Mouse (Mus musculus): ENCODE measurements around the gene Gpt2. TPM values are rescaled to one million over a fixed set of nuclear protein-coding genes. Genes with fewer than 3 reads are reported as not detected.

Gene Gpt2
- total RNA-seq, 2 experiments from 2014 or later, result 61.8 to 80.8 TPM

DNA sequence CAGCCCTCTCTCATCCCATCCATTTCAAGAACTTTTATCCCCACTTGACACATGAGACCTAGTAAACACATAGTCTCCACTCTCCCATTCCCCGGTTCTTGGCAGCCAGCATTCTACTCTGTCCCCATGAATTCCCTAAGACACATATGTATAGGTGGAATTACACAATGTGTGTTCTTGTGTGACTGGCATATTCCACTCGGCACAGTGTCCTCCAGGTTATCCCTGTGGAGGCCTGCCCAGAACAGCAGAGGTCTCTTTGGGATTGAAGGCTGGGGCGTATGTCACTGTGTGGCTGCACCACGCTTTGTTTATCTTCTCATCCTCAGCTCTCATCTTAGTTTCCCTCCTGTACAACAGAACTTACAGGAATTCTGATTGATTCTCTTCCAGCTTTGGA lies 28.2 kb downstream of the Gpt2 start:
- no peak for DNase-seq (ENCODE audit: extremely low spot score in 1 of 2, low spot score in 1 of 2)

DNA sequence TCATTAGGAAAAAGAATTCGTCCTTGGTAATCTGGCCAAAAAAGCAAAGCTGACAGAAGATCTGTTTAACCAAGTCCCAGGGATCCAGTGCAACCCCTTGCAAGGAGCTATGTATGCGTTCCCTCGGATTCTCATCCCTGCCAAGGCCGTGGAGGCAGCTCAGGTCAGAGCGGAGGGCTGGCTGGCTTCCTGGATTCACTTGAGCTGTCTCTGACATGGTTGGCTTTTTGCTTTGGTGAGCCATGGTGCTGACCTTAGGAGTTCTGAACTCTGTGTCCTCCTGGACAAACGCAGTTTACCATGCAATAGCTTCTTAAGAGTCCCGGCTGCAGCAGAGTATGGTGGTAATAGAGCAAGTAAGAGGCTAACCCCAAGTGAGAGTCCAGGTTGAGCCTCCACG lies 29.0 kb downstream of the Gpt2 start:
- no peak for DNase-seq (ENCODE audit: extremely low spot score in 1 of 2, low spot score in 1 of 2)

DNA sequence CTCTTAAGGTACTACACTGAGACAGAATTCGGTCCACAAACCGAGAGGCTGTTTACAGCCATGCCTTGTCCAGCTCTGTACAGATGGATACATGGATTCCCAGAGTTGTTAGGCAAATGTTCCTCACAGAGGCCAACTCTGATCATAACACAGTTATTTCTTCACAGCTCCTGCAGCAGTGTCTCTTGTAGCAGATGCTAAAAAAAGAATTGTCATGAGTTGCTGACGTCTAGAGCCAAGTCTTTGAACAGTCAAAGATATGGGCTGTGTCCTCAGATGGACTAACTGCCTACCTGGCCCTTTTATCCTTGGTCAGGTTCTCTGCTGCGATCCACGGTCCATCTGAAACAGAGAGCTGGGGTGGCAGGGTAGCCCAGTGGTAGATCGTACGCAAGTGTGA lies 31.7 kb downstream of the Gpt2 start:
- no peak for DNase-seq (ENCODE audit: extremely low spot score in 1 of 2, low spot score in 1 of 2)

DNA sequence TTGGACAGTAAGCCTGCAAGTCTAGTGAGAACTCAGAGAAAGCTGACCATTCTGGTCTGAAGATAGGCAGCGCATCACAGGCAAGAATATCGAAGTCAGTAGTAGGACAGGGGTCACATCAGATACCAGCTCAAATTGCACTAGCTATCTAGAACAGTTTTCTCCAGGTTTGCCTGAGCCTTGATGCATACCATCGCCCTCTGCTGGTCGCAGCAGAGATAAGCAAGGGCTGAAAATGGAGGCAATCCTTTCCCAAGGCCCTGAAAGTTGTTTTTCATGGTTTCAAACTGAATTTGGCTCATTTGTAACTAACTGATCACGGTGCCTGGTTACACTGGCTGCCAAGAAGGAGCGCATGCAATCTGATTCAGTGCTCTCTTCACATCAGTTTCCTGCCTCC lies 33.7 kb downstream of the Gpt2 start:
- DNase-seq (ENCODE audit: extremely low spot score in 1 of 2, low spot score in 1 of 2), result peak in 1 of 2 experiments; percentile 73

DNA sequence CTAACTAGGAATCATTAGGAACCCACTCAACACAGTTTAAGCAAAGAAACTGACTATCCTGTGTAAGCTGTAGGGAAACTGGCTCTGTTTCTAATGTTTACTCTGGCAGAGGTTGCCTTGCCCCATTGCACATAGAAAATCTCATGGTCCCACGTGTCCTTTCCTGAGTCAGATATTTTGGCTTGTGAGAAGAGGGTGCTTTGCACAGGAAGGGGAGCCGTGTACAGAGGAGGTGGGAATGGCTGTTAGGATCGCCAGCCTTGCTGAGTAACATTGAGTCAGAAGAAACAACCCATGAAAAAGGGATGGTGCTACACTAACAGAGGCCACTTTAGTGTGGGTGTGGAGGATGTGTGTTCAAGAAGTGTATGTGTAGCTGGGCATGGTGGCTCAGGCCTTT lies 36.6 kb downstream of the Gpt2 start:
- no peak for DNase-seq (ENCODE audit: extremely low spot score in 1 of 2, low spot score in 1 of 2)

DNA sequence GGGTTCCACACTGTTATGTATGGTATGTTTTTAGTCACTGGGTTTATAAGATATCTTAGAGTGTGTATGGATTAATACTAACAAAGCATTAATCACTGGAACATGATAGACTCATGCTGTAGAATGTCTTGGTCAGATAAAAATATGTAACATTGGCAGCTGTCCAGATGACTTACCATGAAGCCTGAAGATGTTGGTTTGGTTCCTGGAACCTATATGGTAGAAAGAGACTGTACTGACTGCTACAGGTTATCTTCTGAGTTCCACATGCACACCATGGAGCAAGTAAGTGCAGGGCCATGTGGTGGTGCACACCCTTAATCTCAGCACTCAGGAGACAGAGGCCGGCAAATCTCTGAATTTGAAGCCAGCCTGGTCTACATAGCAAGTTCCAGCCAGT lies 38.3 kb downstream of the Gpt2 start:
- no peak for DNase-seq (ENCODE audit: extremely low spot score in 1 of 2, low spot score in 1 of 2)

DNA sequence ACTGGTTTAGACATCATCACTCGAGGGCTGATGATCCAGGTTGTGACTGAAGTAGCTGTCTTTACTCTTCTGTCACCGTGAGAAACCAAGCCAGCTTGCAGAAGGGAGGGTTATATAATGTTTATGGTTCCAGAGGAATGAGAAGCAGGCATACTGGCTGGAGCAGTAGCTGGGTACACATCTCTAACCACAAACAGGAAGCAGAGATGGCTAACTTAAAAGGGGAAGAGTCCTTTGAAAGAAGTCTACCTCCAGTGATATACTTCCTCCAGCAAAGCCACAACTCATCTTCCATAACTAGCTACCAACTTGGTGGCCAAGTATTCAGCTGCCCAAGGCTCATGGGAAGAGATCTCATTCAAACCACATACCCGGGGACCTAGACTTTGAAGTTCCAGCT lies 39.1 kb downstream of the Gpt2 start:
- DNase-seq (ENCODE audit: extremely low spot score in 1 of 2, low spot score in 1 of 2), result no peak

DNA sequence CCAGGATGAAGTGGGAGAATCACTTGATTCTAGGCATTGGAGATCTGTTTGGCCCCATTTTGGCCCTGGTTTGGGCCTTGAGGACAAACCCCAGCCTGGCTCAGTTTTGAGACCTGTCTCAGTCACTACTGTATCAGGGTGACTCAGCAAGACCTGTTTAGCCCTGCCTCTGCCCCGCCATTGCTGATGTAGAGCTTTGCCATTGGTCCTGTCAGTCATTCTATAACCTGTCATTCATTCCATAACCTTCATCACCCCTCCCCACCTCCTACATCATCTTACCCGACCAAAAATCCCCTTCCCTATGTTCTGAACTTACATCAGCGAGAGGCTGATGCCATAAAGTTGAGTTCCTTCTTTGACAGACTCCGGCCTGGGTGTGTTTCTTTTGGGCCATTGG lies 40.5 kb downstream of the Gpt2 start:
- DNase-seq (ENCODE audit: extremely low spot score in 1 of 2, low spot score in 1 of 2), result no peak

DNA sequence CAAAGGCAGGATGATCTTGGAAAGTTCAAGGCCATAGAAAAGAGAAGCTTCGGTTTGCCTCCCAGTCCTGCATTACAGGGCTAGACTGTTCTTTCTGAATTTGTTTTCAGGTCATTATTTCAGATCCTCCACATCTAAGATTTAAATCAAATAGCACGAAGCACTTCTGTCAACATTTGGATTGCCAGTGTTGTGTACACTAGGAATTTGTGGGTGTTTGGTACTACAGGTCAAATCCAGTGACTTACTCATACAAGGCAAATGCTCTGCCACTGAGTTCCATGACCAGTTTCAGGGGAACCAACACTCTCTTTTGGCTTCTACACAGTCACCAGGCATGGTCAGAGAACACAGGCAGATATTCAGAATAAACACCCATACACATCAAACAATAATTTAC lies 41.1 kb downstream of the Gpt2 start:
- DNase-seq (ENCODE audit: extremely low spot score in 1 of 2, low spot score in 1 of 2), result no peak

DNA sequence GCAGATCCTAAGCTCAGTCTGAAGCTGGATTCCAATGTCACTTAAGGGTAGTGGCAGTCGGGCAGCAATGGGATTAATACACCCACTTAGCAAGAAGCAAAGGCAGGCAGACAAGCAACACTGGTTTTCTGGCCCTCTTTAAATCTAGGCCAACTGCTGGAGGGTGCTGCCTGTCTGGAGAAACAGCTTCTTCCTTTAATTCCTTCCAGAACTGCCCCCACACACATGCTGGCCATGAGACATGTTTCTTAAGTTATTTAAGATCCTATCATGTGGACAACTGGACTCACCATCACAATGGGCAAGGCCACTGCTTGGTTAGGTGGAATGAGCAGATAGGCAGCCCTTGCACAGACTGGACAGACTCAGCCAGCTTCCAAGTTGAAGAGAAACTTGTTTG lies 41.8 kb downstream of the Gpt2 start:
- DNase-seq (ENCODE audit: extremely low spot score in 1 of 2, low spot score in 1 of 2), result no peak

DNA sequence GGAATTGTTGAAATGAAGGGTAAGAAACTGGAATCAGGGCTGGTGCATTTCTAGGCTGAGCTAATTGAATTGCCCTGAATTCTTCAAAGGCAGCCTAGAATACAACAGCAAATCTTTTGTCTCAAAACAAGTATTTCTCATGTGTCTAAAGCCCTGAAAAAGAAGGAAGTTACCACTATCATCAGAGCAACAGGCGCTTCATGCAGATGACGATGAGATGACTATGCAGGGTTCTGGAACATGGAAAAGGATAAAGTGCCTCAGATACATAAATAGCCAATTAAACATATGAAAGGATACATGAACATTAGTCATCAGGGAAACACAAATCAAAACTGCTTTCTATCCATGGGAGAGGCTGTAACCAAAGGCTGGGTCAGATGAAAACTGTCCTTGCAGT lies 44.0 kb downstream of the Gpt2 start:
- DNase-seq (ENCODE audit: extremely low spot score in 1 of 2, low spot score in 1 of 2), result no peak

DNA sequence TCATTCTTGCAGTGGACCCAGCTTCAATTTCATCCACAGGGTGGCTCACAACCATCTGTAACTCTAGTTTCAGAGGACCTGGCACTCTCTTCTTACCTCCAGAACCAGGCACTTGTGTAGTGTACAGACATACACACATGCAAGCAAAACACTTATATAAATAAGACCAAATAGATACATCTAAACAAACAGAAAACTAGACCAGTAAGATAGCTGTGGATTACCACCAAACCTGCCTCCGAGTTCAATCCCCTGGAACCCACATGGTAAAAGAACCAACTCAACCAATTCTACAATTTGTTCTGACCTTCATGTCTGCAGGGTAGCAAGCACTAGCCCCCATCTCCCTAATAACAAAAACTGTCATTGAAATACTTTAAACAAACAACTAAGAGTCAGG lies 59.6 kb downstream of the Gpt2 start:
- DNase-seq (ENCODE audit: extremely low spot score in 1 of 2, low spot score in 1 of 2), result no peak

DNA sequence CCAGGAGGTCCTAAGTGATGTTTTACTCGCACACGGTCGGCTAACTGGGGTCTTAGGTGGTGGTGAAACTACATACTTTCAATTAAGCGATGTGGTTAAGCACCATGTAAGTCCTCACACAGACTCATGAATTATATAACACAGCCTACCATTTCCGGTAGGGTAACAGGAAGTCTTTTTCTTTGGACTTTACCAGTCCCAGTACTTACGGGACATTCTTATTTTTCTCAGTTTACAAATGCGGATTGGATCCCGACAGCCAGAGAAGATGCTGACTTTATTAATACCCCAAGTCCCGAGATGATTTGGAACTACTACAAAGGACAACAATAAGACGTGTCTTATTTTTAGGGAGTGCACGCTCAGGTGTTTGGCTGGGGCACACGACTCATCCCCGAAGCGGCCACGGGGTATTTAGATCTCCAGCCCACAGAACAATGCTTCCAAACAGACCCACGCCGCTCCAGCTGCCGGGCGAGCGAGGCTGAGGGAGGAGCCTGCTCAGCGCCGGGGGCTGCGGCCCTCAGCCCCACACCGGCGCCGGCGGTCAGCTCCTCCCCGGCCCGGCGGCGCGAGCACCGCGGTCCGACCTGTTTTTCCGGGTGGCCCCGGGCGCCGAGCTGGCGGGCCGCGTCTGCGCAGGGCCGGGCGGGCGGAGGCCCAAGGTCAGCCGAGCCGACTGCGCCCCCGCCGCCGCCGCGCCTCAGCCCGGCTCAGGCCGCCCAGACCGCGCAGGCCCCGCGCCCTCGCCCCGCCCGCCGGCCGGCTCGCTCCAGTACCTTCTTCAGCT lies 62.2 kb downstream of the Gpt2 start:
- DNase-seq (ENCODE audit: extremely low spot score in 1 of 2, low spot score in 1 of 2), result peak in 1 of 2 experiments; percentile 28

DNA sequence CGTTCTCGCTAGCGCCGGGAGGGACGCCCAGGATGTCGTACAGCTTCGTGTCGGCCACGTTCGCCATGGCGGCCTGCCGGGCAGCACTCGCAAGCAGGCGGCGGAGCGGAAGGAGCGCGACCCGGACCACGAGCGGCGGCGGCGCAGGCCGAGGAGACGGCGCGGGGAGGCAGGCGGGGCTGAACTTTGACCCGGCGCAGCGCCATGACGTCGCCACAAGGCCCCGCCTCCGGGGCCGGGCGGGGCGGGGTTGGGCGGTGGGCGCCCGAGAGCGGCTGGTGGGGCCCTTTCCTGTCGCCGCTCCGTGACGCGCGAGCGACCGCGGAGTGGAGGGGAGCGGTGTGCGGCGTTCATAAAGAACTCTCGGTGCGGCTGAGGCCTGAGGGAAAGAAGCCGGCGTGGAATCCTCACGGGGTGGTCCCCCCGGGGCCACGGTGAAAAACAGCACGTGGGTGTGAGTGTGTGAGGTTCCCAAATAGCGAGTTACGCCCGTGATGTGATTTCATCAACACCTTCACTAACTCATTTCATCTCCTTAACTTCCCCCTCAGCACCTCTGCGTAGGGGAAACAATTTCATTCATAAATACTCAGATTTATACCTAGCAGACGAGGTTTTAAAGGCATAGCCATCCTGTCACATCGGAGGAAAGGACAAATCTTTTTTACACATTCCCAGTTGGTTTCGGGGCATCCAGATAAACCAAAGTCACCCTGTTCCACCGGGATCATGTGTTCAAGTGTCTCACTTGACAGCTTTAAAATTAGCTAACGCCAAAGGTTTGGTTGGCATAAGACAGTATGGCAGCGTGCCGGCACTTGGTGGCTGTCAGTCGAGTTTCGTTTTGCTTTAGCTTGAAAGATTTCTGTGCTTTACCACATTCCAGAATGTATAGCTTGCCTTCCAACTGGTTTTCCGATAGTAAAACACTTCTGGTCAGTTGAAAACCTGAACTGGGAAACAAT lies 63.1 kb downstream of the Gpt2 start, which contains the start of gene Dnaja2:
TSS of gene Dnaja2 (minus strand) at position 164 of the 965 bp plus-strand sequence.
- DNase-seq (ENCODE audit: extremely low spot score in 1 of 2, low spot score in 1 of 2), result peak; percentile 86 to 93

DNA sequence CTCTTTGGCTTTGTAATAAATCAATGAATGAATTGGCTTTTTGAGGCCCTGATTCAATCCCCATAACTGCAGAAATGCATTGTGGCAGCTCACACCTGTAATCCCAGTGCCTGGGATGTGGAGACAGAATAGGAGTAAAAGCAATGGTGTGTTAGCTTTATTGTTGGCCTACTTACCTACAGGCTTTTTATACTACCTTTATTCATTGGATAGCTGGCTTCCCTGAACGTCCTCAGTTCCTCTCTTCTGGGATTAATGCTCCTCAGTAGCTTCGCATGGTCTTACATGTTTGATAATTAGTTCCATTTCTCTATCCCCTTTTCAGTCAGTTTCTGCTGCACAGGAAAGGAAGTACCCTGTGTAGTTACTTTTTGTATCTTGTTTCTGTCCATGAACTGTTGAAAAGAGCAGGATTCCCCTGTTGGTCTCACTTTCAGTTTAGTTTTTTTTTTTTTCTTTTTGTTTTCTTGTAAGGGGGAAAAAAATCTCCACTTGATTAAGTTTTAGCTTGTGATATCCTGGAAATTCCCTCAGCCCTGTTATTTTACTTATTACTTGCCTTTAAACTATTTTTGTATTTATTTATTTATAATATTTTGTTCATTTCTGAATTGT lies 64.7 kb downstream of the Gpt2 start:
- DNase-seq (ENCODE audit: extremely low spot score in 1 of 2, low spot score in 1 of 2), result no peak

DNA sequence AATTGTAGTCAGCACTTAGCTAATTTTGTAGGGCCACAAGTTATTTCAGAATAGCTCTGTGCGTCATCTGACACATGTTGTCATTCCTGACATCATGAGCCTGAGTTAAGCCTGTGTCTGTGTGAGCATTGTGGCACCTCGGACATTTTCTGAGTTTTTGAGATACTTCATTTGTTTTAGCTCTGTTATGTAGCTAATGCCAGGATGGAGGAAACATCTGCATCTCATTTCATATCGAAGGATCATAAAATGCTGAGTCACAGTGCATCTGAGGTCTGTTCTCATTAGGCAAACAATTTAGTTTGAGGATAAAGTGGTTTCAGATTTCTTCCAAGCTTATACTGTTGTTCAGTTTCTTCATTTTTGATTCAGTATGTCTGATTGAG lies 65.2 kb downstream of the Gpt2 start:
- no peak for DNase-seq (ENCODE audit: extremely low spot score in 1 of 2, low spot score in 1 of 2)

DNA sequence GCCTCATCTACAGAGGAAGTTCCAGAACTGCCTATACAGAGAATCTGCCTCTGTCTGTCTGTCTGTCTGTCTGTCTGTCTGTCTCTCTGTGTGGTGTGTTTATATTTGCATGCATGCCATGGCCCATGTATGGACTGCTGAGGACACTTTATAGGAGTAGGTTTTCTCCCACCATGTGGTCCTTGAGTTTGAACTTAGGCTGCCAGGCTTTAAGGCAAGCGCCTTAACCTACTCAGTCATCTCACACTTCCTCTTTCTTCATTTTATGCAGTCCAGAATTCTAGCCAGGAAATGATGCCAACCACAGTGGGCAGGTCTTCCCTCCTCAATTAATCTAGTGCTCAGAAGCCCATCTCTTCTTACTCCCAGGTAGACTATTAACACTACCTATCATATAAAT lies 66.8 kb downstream of the Gpt2 start:
- no peak for DNase-seq (ENCODE audit: extremely low spot score in 1 of 2, low spot score in 1 of 2)

DNA sequence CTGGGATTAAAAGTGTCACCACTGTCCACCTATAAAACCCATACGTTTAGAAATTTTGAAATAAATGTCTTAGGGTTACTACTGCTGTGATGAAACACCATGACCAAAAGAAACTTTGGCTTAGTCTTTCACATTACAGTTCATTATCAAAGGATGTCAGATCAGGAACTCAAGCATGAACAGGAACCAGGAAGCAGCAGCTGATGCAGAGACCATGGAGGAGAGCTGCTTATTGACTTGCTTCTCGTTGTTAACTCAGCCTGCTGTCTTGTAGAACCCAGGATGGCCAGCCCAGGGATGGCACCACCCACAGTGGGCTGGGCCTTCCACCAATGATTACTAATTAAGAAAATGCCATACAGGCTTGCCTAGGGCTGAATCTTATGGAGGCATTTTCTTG lies 67.6 kb downstream of the Gpt2 start:
- no peak for DNase-seq (ENCODE audit: extremely low spot score in 1 of 2, low spot score in 1 of 2)

DNA sequence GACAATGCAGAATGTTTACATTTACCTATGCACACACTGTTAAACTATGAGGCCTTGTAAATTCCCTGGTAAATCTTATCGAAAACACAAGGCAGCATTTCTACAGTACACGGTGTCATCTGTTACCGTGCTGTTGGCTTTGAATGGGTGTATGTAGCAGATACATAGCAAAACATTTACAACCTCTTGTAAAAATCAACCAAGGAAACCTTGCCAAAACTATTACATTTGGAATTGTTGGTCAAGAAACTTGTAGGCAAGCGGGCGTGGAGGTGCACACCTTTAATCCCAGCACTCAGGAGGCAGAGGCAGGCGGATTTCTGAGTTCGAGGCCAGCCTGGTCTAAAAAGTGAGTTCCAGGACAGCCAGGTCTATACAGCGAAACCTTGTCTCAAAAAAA lies 71.0 kb downstream of the Gpt2 start:
- DNase-seq (ENCODE audit: extremely low spot score in 1 of 2, low spot score in 1 of 2), result no peak

DNA sequence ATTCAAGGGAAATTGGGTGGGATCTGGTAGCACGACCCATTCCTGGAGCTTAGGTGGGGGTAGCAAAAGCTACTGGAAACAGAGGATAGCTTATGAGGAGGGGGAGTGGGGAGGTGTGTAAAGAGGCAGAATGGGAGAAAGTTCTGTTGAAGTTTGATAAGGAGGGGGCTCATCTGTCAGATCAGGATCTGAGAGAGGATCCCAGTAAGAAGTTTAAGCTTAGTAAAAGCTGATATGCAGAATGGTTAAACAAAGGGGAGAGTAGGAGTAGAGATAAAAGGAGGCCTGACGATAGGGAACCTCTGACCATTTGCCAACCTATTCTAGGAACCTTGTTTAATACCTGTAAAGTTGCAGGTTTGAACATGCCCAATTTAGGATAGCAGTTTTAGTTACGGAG lies 72.8 kb downstream of the Gpt2 start:
- DNase-seq (ENCODE audit: extremely low spot score in 1 of 2, low spot score in 1 of 2), result no peak

DNA sequence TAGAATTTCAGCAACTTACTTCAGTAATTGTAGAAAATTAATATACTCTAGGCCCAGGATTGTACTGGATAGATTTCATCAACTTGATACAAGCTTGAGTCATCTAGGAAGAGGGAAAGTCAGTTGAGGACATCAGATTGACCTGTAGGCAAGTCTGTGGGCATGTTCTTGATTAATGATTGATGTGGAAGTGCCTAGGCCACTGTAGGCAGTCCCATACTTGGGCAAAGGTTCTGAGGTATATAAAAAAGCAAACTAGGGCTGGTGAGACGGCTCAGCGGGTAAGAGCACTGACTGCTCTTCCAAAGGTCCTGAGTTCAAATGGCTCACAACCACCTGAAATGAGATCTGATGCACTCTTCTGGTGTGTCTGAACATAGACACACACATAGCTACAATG lies 75.4 kb downstream of the Gpt2 start:
- no peak for DNase-seq (ENCODE audit: extremely low spot score in 1 of 2, low spot score in 1 of 2)

All from layer of hippocampus, postnatal 25 days (tissue).